Mouse (Mus musculus): ENCODE measurements at regions not wholly inside any gene's neighbourhood (a gene's known extent, or its start where the extent isn't known, plus 50 kb on each side); places are given as distances from the start of the nearest gene placed in this dataset.
A peak's percentile ranks its signal among the peaks of the same experiment; 100 is the strongest.

GRCm38 (mm10) chr7:40419332-40419731, 478.8 kb upstream of the Vstm2b start:
- DNase-seq (ENCODE audit: low spot score in 2 of 2) = no peak

GRCm38 (mm10) chr7:40422125-40422524, 476.0 kb upstream of the Vstm2b start:
- DNase-seq (ENCODE audit: low spot score in 2 of 2) = no peak

GRCm38 (mm10) chr7:40429416-40429815, 468.7 kb upstream of the Vstm2b start:
- no peak for DNase-seq (ENCODE audit: low spot score in 2 of 2)

GRCm38 (mm10) chr7:40433906-40434305, 464.2 kb upstream of the Vstm2b start:
- no peak for DNase-seq (ENCODE audit: low spot score in 2 of 2)

GRCm38 (mm10) chr7:40441128-40441527, 457.0 kb upstream of the Vstm2b start:
- peak in 1 of 2 experiments; percentile 22 for DNase-seq (ENCODE audit: low spot score in 2 of 2)

GRCm38 (mm10) chr7:40441786-40442185, 456.3 kb upstream of the Vstm2b start:
- no peak for DNase-seq (ENCODE audit: low spot score in 2 of 2)

GRCm38 (mm10) chr7:40466382-40466781, 431.7 kb upstream of the Vstm2b start:
- no peak for DNase-seq (ENCODE audit: low spot score in 2 of 2)

GRCm38 (mm10) chr7:40487256-40487655, 410.9 kb upstream of the Vstm2b start:
- DNase-seq (ENCODE audit: low spot score in 2 of 2) = no peak

GRCm38 (mm10) chr7:40522703-40523267, 375.3 kb upstream of the Vstm2b start:
- no peak for DNase-seq (ENCODE audit: low spot score in 2 of 2)

GRCm38 (mm10) chr7:40536601-40537000, 361.5 kb upstream of the Vstm2b start:
- DNase-seq (ENCODE audit: low spot score in 2 of 2) = peak; percentile 36 to 40

GRCm38 (mm10) chr7:40537621-40538020, 360.5 kb upstream of the Vstm2b start:
- no peak for DNase-seq (ENCODE audit: low spot score in 2 of 2)

- DNase-seq (ENCODE audit: low spot score in 2 of 2) = peak; percentile 28 to 33
These were observed 358.3 kb upstream of the Vstm2b start for GRCm38 (mm10) chr7:40539789-40540188.

- no peak for DNase-seq (ENCODE audit: low spot score in 2 of 2)
These were observed 356.8 kb upstream of the Vstm2b start for GRCm38 (mm10) chr7:40541283-40541682.

- DNase-seq (ENCODE audit: low spot score in 2 of 2) = no peak
These were observed 334.5 kb upstream of the Vstm2b start for GRCm38 (mm10) chr7:40563447-40564118.

GRCm38 (mm10) chr7:40575971-40576370, 322.2 kb upstream of the Vstm2b start:
- peak in 1 of 2 experiments; percentile 9 for DNase-seq (ENCODE audit: low spot score in 2 of 2)

- peak in 1 of 2 experiments; percentile 5 for DNase-seq (ENCODE audit: low spot score in 2 of 2)
These were observed 320.8 kb upstream of the Vstm2b start for GRCm38 (mm10) chr7:40577365-40577764.

- no peak for DNase-seq (ENCODE audit: low spot score in 2 of 2)
These were observed 277.4 kb upstream of the Vstm2b start for GRCm38 (mm10) chr7:40620761-40621160.

- DNase-seq (ENCODE audit: low spot score in 2 of 2) = peak; percentile 84 to 89
These were observed 275.3 kb upstream of the Vstm2b start for GRCm38 (mm10) chr7:40622811-40623210.

- DNase-seq (ENCODE audit: low spot score in 2 of 2) = no peak
These were observed 274.8 kb upstream of the Vstm2b start for GRCm38 (mm10) chr7:40623286-40623685.

- no peak for DNase-seq (ENCODE audit: low spot score in 2 of 2)
These were observed 261.8 kb upstream of the Vstm2b start for GRCm38 (mm10) chr7:40636369-40636768.

- DNase-seq (ENCODE audit: low spot score in 2 of 2) = peak; percentile 56 to 58
These were observed 243.1 kb upstream of the Vstm2b start for GRCm38 (mm10) chr7:40654982-40655381.

GRCm38 (mm10) chr7:40655391-40655790, 242.7 kb upstream of the Vstm2b start:
- DNase-seq (ENCODE audit: low spot score in 2 of 2) = no peak

- DNase-seq (ENCODE audit: low spot score in 2 of 2) = no peak
These were observed 238.5 kb upstream of the Vstm2b start for GRCm38 (mm10) chr7:40659662-40660061.

- DNase-seq (ENCODE audit: low spot score in 2 of 2) = no peak
These were observed 234.3 kb upstream of the Vstm2b start for GRCm38 (mm10) chr7:40663781-40664180.

All from right cerebral cortex, postnatal 10 days (tissue).